Mouse (Mus musculus): Measurements from ENCODE around the gene Gemin7. TPM values are rescaled to one million over a fixed set of nuclear protein-coding genes. Genes with fewer than 3 reads are reported as not detected.

Gene Gemin7
- polyA plus RNA-seq, 1 experiment from 2014 or later, result 152 TPM

DNA sequence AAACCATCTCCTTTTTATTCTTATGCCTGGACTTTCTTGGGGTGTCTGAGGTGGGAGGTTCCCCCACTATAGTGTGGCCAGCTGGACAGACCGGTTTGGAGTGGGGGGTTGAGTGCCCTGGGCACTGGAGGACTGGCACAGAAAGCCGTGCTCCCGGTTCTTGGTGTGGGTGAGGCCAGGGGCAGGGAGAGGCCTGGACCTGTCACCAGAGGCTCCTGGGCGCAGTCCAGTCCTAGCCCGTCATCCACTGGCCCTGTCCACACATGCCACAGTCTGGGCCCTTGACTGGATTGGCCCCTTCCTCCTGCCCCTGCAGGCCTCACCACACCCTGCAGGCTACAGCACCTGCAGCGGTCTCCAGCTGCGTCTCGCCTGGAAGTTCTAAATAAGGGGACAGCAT is 3.2 kb upstream of the Gemin7 start:
- Histone ChIP-seq H3K36me3 (ENCODE audit: control insufficient read depth, insufficient read depth, low read length) (peaks cover 24% of the 10 kb centered on the region), H3K4me2 (no peak overlapping the region), H3K4me1 (ENCODE audit: control insufficient read depth, insufficient read depth, low read length) (peaks cover 6% of the 10 kb centered on the region), H3K9ac (ENCODE audit: low read length) (no peak overlapping the region), H3K27me3 (ENCODE audit: control insufficient read depth, insufficient read depth, low read length) (peaks cover 41% of the 10 kb centered on the region), H3K27ac (ENCODE audit: low read depth, low read length) (no peak overlapping the region), H3K4me3 (ENCODE audit: low read depth, low read length) (no peak overlapping the region), H3K9me3 (ENCODE audit: control insufficient read depth, low read length) (no peaks in the 10 kb centered on the region)
- WGBS, result 86% methylated on average over 8 of the region's 8 CpGs
- ATAC-seq (ENCODE audit: low FRiP score), result no peak
- peak; percentile 77 for DNase-seq (ENCODE audit: low spot score, missing footprints)

DNA sequence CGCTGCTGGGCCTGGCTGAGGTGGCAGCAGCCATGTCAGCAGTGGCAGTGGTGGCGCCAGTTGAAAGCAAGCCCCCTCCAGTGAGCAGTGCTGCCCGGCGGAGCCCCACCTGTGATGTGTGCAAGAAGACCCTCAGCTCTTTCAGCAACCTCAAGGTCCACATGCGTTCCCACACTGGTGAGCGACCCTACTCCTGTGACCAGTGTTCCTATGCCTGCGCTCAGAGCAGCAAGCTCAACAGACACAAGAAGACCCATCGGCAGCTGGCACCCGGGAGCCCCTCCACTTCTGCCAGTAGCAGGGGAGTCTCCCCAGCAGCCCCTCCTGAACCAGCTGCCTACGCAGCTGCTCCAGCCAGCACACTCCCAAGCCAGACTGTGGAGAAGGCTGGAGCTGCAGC is 2.4 kb upstream of the Gemin7 start:
- no peak overlapping the region for H3K27ac ChIP-seq (ENCODE audit: low read depth, low read length)
- peaks cover 42% of the 10 kb centered on the region for H3K27me3 ChIP-seq (ENCODE audit: control insufficient read depth, insufficient read depth, low read length)
- no peak for ATAC-seq (ENCODE audit: low FRiP score)
- peaks cover 6% of the 10 kb centered on the region for H3K4me1 ChIP-seq (ENCODE audit: control insufficient read depth, insufficient read depth, low read length)
- WGBS, result 84% methylated on average over 10 of the region's 10 CpGs
- no peak overlapping the region for H3K4me2 ChIP-seq
- peaks cover 17% of the 10 kb centered on the region for H3K36me3 ChIP-seq (ENCODE audit: control insufficient read depth, insufficient read depth, low read length)
- DNase-seq (ENCODE audit: low spot score, missing footprints), result no peak
- H3K4me3 ChIP-seq (ENCODE audit: low read depth, low read length), result no peak overlapping the region
- no peak overlapping the region for H3K9ac ChIP-seq (ENCODE audit: low read length)
- H3K9me3 ChIP-seq (ENCODE audit: control insufficient read depth, low read length), result no peaks in the 10 kb centered on the region

DNA sequence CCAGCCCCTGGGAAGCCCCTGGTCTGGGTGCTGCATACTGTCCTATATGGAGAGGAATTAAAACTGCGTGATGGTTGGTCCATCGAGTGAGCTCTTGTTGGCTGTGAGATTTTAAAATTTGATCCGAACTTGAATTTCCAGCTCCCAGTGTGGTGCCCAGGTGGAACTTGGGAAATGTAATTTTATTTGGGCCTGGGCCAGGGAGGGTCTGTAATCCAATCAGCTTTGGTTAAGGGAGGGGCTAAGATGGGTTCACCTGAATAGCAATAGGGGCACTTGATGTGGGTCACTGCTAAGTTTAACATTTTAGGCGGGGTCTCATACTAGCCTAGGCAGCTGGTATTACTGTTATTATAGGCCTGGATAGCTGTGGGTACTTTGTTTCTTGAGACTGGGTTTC is 1.0 kb upstream of the Gemin7 start:
- H3K9me3 ChIP-seq (ENCODE audit: control insufficient read depth, low read length), result no peaks in the 10 kb centered on the region
- H3K27me3 ChIP-seq (ENCODE audit: control insufficient read depth, insufficient read depth, low read length), result peaks cover 45% of the 10 kb centered on the region
- H3K27ac ChIP-seq (ENCODE audit: low read depth, low read length), result no peak overlapping the region
- ATAC-seq (ENCODE audit: low FRiP score) (no peak), DNase-seq (ENCODE audit: low spot score, missing footprints) (peak; percentile 68)
- WGBS, result 67% methylated on average over 4 of the region's 4 CpGs
- no peak overlapping the region for H3K4me2 ChIP-seq
- H3K9ac ChIP-seq (ENCODE audit: low read length), result no peak overlapping the region
- peaks cover 4% of the 10 kb centered on the region for H3K36me3 ChIP-seq (ENCODE audit: control insufficient read depth, insufficient read depth, low read length)
- peaks cover 6% of the 10 kb centered on the region for H3K4me1 ChIP-seq (ENCODE audit: control insufficient read depth, insufficient read depth, low read length)
- no peak overlapping the region for H3K4me3 ChIP-seq (ENCODE audit: low read depth, low read length)

DNA sequence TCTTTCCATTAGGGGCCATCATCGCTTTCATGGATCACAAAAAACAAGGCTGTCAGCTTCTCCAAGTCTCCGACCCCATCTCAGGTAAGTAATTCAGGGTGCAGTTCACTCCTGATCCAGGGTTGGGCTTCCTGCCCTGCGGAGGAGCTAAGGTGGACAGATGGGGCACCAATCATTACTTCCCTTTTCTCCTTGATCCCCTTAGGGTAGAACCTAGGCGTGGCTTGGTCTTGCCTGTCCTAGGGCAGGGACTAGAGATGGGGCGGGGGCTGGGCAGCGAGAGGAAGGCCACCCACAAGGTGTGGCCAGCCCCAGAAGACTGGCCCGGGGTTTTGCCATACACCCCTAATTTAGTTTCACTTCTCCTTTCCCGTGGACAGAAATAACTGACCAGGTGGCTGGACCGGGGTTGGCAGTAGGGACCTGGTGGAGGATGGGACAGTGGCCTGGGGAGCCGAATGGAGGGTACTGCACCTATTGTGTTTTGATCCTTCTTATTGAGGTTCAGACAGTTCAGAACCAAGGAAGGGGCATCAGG is 551 bp upstream of the Gemin7 start:
- DNase-seq (ENCODE audit: low spot score, missing footprints), result peak; percentile 87
- peaks cover 6% of the 10 kb centered on the region for H3K4me1 ChIP-seq (ENCODE audit: control insufficient read depth, insufficient read depth, low read length)
- H3K27me3 ChIP-seq (ENCODE audit: control insufficient read depth, insufficient read depth, low read length), result peaks cover 45% of the 10 kb centered on the region
- 20% methylated on average over 10 of the region's 10 CpGs for WGBS
- H3K4me2 ChIP-seq, result peak overlapping the region; percentile 53
- H3K4me3 ChIP-seq (ENCODE audit: low read depth, low read length), result no peak overlapping the region; the same call in 1 of the 2 replicates
- no peak for ATAC-seq (ENCODE audit: low FRiP score)
- H3K9me3 ChIP-seq (ENCODE audit: control insufficient read depth, low read length), result no peaks in the 10 kb centered on the region
- no peak overlapping the region for H3K27ac ChIP-seq (ENCODE audit: low read depth, low read length)
- H3K36me3 ChIP-seq (ENCODE audit: control insufficient read depth, insufficient read depth, low read length), result 0 out of 2 replicates have a peak, but pooled peaks cover 3% of the 10 kb centered on the region
- H3K9ac ChIP-seq (ENCODE audit: low read length), result no peak overlapping the region

DNA sequence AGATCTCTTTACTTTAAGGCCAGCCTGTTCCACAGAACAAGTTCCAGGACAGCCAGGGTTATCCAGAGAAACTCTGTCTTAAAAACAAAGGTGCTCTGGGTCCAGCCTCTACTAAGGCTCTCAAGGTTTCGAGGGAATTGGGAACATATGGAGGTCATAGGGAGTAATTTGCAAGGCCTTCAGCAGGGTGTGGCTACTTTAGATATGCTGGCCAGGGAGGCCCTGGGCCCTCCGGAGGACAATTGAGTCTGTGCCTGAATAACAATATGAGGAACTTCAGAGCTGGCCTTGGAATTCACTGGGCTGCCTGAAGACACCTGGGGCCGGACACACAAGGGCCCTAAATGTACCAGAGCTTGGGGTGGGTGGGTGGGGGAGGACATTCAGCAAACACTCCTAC is 1.8 kb downstream of the Gemin7 start:
- H3K4me3 ChIP-seq (ENCODE audit: low read depth, low read length), result no peak overlapping the region
- no peak overlapping the region for H3K4me2 ChIP-seq
- no peaks in the 10 kb centered on the region for H3K9me3 ChIP-seq (ENCODE audit: control insufficient read depth, low read length)
- no peak for ATAC-seq (ENCODE audit: low FRiP score)
- peak; percentile 59 for DNase-seq (ENCODE audit: low spot score, missing footprints)
- H3K9ac ChIP-seq (ENCODE audit: low read length), result no peak overlapping the region
- no peaks in the 10 kb centered on the region for H3K36me3 ChIP-seq (ENCODE audit: control insufficient read depth, insufficient read depth, low read length)
- peaks cover 11% of the 10 kb centered on the region for H3K4me1 ChIP-seq (ENCODE audit: control insufficient read depth, insufficient read depth, low read length)
- 62% methylated on average over 3 of the region's 3 CpGs for WGBS
- no peak overlapping the region for H3K27ac ChIP-seq (ENCODE audit: low read depth, low read length)
- peaks cover 45% of the 10 kb centered on the region for H3K27me3 ChIP-seq (ENCODE audit: control insufficient read depth, insufficient read depth, low read length)

DNA sequence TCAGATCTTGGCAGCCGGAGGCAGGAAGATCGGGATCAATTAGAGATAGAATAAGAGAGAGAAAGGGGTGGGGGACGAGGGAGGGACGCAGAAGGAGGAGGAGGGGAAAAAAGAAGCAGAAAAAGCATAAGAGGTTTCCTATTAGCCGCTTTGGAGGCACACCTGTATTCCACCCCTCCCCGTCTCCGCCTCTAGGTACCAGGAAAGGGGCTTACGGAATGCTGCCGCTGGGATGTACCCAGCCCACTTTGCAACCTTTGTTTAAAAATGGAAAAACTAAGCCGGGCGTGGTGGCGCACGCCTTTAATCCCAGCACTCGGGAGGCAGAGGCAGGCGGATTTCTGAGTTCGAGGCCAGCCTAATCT is 3.6 kb downstream of the Gemin7 start:
- 24% methylated on average over 16 of the region's 16 CpGs for WGBS
- peak overlapping the region; percentile 86 for H3K9ac ChIP-seq (ENCODE audit: low read length)
- H3K27me3 ChIP-seq (ENCODE audit: control insufficient read depth, insufficient read depth, low read length), result peaks cover 35% of the 10 kb centered on the region
- H3K36me3 ChIP-seq (ENCODE audit: control insufficient read depth, insufficient read depth, low read length), result peaks cover 1% of the 10 kb centered on the region; the same call in 1 of the 2 replicates
- no peak for ATAC-seq (ENCODE audit: low FRiP score)
- H3K27ac ChIP-seq (ENCODE audit: low read depth, low read length), result no peak overlapping the region
- no peaks in the 10 kb centered on the region for H3K9me3 ChIP-seq (ENCODE audit: control insufficient read depth, low read length)
- H3K4me2 ChIP-seq, result peak overlapping the region; percentile 67
- DNase-seq (ENCODE audit: low spot score, missing footprints), result no peak
- H3K4me3 ChIP-seq (ENCODE audit: low read depth, low read length), result peak overlapping the region; percentile 86
- H3K4me1 ChIP-seq (ENCODE audit: control insufficient read depth, insufficient read depth, low read length), result peaks cover 11% of the 10 kb centered on the region

DNA sequence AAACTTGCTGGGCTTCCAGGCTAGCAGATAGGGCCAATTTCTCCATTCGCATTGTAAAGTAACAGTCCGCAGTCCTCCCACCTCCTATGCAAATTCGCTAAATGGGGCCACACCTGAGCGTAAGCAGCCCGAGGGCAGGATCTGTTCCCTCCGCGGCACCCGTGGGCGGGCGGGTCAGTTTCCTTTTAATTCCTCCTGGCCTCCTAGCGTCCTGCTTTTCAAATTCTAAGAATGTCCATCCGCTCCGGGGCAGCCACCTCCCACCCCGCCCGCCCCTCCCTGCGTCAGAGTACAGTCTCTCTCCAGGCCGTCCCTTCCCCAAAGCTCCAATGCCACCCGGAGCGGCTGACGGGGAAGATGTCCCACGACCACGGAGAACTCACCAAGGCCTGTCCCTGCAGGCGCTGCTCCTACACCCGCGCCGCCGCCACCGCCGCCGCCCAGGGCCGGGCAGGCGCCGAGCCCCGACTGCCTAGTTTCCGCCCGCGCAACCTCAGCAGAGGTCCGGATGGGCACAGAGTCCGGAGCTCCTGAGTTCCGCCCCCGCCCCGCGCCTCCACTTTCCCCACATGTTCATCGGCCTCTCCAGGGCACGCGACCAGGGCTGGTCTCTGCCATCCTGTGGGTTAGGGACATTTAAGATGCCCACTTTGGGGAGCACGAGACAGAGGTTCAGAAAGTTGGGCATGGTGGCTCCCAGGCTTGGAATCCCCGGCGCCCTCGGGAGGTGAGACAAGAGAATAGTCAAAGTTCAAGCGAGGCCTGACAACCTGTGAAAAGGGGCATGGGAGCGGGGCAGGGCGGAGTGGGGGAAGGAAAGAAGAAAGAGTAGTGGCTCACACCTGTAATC is 4.2 kb downstream of the Gemin7 start:
- under 1% methylated on average over 53 of the region's 53 CpGs for WGBS
- Histone ChIP-seq H3K4me3 (ENCODE audit: low read depth, low read length) (peak overlapping the region; percentile 86), H3K27me3 (ENCODE audit: control insufficient read depth, insufficient read depth, low read length) (peaks cover 29% of the 10 kb centered on the region), H3K9ac (ENCODE audit: low read length) (peak overlapping the region; percentile 86), H3K9me3 (ENCODE audit: control insufficient read depth, low read length) (no peaks in the 10 kb centered on the region), H3K27ac (ENCODE audit: low read depth, low read length) (peak overlapping the region; percentile 45; the same call in 1 of the 2 replicates), H3K4me1 (ENCODE audit: control insufficient read depth, insufficient read depth, low read length) (peaks cover 11% of the 10 kb centered on the region), H3K36me3 (ENCODE audit: control insufficient read depth, insufficient read depth, low read length) (peaks cover 2% of the 10 kb centered on the region; the same call in 1 of the 2 replicates), H3K4me2 (peak overlapping the region; percentile 67)
- ATAC-seq (ENCODE audit: low FRiP score) (peak; percentile 83), DNase-seq (ENCODE audit: low spot score, missing footprints) (peak; percentile 99)

DNA sequence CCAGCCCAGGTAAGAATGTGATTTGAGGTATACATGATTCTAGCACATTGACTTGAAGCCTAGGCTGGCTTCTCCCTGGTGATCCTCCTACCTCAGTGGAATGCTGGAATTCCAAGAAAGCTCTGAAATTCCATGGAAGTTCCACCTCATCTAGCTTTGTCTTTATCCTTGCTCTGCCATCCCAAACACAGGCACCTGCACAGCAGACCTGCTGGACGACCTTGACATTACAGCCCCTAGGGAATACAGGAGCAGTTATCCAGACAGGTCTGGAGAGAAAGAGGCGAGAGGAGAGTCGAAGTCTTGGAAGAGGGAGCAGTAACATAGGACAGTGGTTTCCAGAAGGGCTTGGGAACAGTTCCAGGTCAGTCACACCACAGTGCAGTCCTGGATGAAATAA is 7.7 kb downstream of the Gemin7 start:
- DNase-seq (ENCODE audit: low spot score, missing footprints), result no peak
- H3K9ac ChIP-seq (ENCODE audit: low read length), result no peak overlapping the region
- no peak overlapping the region for H3K4me2 ChIP-seq
- H3K4me3 ChIP-seq (ENCODE audit: low read depth, low read length), result no peak overlapping the region
- ATAC-seq (ENCODE audit: low FRiP score), result no peak
- no peaks in the 10 kb centered on the region; the same call in 1 of the 2 replicates for H3K9me3 ChIP-seq (ENCODE audit: control insufficient read depth, low read length)
- peaks cover 7% of the 10 kb centered on the region for H3K36me3 ChIP-seq (ENCODE audit: control insufficient read depth, insufficient read depth, low read length)
- H3K27me3 ChIP-seq (ENCODE audit: control insufficient read depth, insufficient read depth, low read length), result peaks cover 2% of the 10 kb centered on the region; the same call in 1 of the 2 replicates
- WGBS, result 90% methylated on average over 3 of the region's 3 CpGs
- H3K4me1 ChIP-seq (ENCODE audit: control insufficient read depth, insufficient read depth, low read length), result peaks cover 6% of the 10 kb centered on the region; the same call in 1 of the 2 replicates
- no peak overlapping the region for H3K27ac ChIP-seq (ENCODE audit: low read depth, low read length)

DNA sequence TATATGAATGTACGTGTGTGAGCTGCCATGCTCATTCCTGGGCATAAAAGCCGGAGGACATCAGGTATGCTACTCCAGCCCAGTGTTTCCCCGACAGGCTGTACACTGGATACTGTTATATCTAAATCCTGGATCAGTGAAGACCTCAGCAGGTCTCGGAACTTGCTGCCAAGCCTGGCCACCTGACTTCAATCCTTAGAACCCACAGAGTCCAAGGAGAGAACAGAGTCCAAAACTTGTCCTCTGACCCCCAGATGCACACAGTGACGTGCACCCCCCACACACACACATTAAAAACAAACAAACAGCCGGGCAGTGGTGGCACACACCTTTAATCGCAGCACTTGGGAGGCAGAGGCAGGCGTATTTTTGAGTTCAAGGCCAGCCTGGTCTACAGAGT is 10.0 kb downstream of the Gemin7 start:
- no peaks in the 10 kb centered on the region for H3K27me3 ChIP-seq (ENCODE audit: control insufficient read depth, insufficient read depth, low read length)
- no peaks in the 10 kb centered on the region; the same call in 1 of the 2 replicates for H3K9me3 ChIP-seq (ENCODE audit: control insufficient read depth, low read length)
- DNase-seq (ENCODE audit: low spot score, missing footprints), result no peak
- 91% methylated on average over 8 of the region's 8 CpGs for WGBS
- H3K9ac ChIP-seq (ENCODE audit: low read length), result no peak overlapping the region
- peaks cover 7% of the 10 kb centered on the region; the same call in 1 of the 2 replicates for H3K4me1 ChIP-seq (ENCODE audit: control insufficient read depth, insufficient read depth, low read length)
- H3K4me3 ChIP-seq (ENCODE audit: low read depth, low read length), result no peak overlapping the region
- H3K27ac ChIP-seq (ENCODE audit: low read depth, low read length), result no peak overlapping the region
- peaks cover 12% of the 10 kb centered on the region for H3K36me3 ChIP-seq (ENCODE audit: control insufficient read depth, insufficient read depth, low read length)
- H3K4me2 ChIP-seq, result no peak overlapping the region
- ATAC-seq (ENCODE audit: low FRiP score), result no peak

All from midbrain, embryonic 11.5 days (tissue).